Mouse (Mus musculus): ENCODE data around the gene Ppm1k.

DNA sequence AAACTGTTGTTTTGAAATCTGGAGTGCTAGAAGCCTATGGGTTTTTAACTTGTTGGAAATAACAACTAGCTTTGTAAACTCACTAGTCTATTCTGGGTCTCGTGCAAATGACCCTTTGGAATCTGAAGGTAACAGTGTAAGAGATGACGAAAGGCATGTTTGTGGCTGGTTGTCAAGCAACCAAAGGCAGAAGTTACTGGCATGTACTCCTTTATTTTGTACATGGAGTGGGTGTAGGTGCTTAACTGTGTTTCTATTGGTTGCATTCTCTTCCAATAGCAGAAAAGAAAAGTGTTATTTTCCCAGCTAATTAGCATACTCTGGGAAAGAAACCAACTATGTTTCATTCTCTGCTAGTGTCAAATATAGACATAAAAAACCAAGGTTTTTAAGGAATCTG is 9.6 kb upstream of the Ppm1k start:
- TF ChIP-seq POLR2A (IDR thresholded peaks at IDR 0.05; ENCODE audit: borderline replicate concordance, low read depth, low read length) (no peak), CTCF (IDR thresholded peaks at IDR 0.05; ENCODE audit: low read depth, low read length) (no peak)
